Mouse (Mus musculus): ENCODE results near the gene Myf5. TPM values are rescaled to one million over a fixed set of nuclear protein-coding genes. Genes with fewer than 3 reads are reported as not detected.

Gene Myf5
- total and polyA plus RNA-seq, 3 experiments: not detected

- Histone ChIP-seq H3K36me3 (replicated peaks in 1 of 2; ENCODE audit: control insufficient read depth in 1 of 2, insufficient read depth in 1 of 2, low read length in 1 of 2) (no peaks in the 10 kb centered on the region), H3K9me3 (replicated peaks; ENCODE audit: low read length) (peaks cover 36% of the 10 kb centered on the region)
- dilution Hi-C loops (cut with MboI; ENCODE audit: extremely low pct_ligation_motif_present, extremely low pct_unique_long_range_greater_than_20kb, low sequenced_read_pairs): no loop called here
Observed at GRCm38 (mm10) chr10:107496402-107496801, 10.5 kb upstream of the Myf5 start.

GRCm38 (mm10) chr10:107494568-107494967 lies 8.6 kb upstream of the Myf5 start, which contains the start of gene Myf6:
Gene Myf6, minus strand, starts transcription at chr10:107494737.
- no peaks in the 10 kb centered on the region for H3K79me2 ChIP-seq (replicated peaks; ENCODE audit: control insufficient read depth, extremely low read depth, insufficient read depth, poor library complexity, severe bottlenecking)
- no peak within 1 kb of the TSS for H3K4me3 ChIP-seq (replicated peaks in 1 of 3; ENCODE audit: low read depth in 2 of 3, low read length in 2 of 3, poor library complexity in 1 of 3)
- no peak within 1 kb of the TSS for H3K9ac ChIP-seq (ENCODE audit: insufficient read depth, low read depth)
- no peaks in the 10 kb centered on the region for H3K4me1 ChIP-seq (ENCODE audit: control insufficient read depth in 1 of 2, insufficient read depth in 2 of 2)
- H3K9me3 ChIP-seq (replicated peaks; ENCODE audit: low read length): peaks cover 33% of the 10 kb centered on the region
- no peaks in the 10 kb centered on the region for H3K36me3 ChIP-seq (replicated peaks in 1 of 2; ENCODE audit: control insufficient read depth in 1 of 2, insufficient read depth in 1 of 2, low read length in 1 of 2)
- dilution Hi-C loops (cut with MboI; ENCODE audit: extremely low pct_ligation_motif_present, extremely low pct_unique_long_range_greater_than_20kb, low sequenced_read_pairs): no loop called here
- DNase-seq (ENCODE audit: extremely low read depth): no peak
- TF ChIP-seq CHD1 (IDR thresholded peaks at IDR 0.05; ENCODE audit: low read depth, low read length) (no peak), POLR2AphosphoS2 (IDR thresholded peaks at IDR 0.05; ENCODE audit: low read depth, low read length) (no peak), SIN3A (IDR thresholded peaks at IDR 0.05; ENCODE audit: low read length) (no peak), TBP (conservative IDR thresholded peaks at IDR 0.05; ENCODE audit: low read depth, low read length) (no peak), GABPA (IDR thresholded peaks at IDR 0.05; ENCODE audit: insufficient replicate concordance, low read depth, low read length) (no peak), ZNF384 (IDR thresholded peaks at IDR 0.05; ENCODE audit: low read depth, low read length) (no peak), POLR2A (IDR thresholded peaks at IDR 0.05; ENCODE audit: low read depth, low read length) (no peak), CHD2 (IDR thresholded peaks at IDR 0.05; ENCODE audit: low read length) (no peak), JUND (conservative IDR thresholded peaks at IDR 0.05; ENCODE audit: low read depth, low read length) (no peak), ETS1 (conservative IDR thresholded peaks at IDR 0.05; ENCODE audit: low read depth, low read length) (no peak), TCF12 (IDR thresholded peaks at IDR 0.05; ENCODE audit: low read depth, low read length) (no peak)
- in situ Hi-C loops (cut with MboI; ENCODE audit: low pct_ligation_motif_present, low pct_unique_long_range_greater_than_20kb, low sequenced_read_pairs): no loop called here
- no peak within 1 kb of the TSS for H3K27ac ChIP-seq (ENCODE audit: insufficient read depth, low read depth)
- H3K4me2 ChIP-seq (ENCODE audit: insufficient read depth, low read depth, poor library complexity, severe bottlenecking): no peak within 1 kb of the TSS
- no peaks in the 10 kb centered on the region for H3K27me3 ChIP-seq (replicated peaks)

More at GRCm38 (mm10) chr10:107496402-107496801, 10.5 kb upstream of the Myf5 start:
- Histone ChIP-seq H3K4me1 (ENCODE audit: control insufficient read depth in 1 of 2, insufficient read depth in 2 of 2) (no peaks in the 10 kb centered on the region), H3K9ac (ENCODE audit: insufficient read depth, low read depth) (no peak overlapping the region), H3K4me2 (ENCODE audit: insufficient read depth, low read depth, poor library complexity, severe bottlenecking) (no peak overlapping the region), H3K4me3 (replicated peaks in 1 of 3; ENCODE audit: low read depth in 2 of 3, low read length in 2 of 3, poor library complexity in 1 of 3) (no peak overlapping the region), H3K27me3 (replicated peaks) (no peaks in the 10 kb centered on the region), H3K79me2 (replicated peaks; ENCODE audit: control insufficient read depth, extremely low read depth, insufficient read depth, poor library complexity, severe bottlenecking) (no peaks in the 10 kb centered on the region), H3K27ac (ENCODE audit: insufficient read depth, low read depth) (no peak overlapping the region)
- TF ChIP-seq RAD21 (IDR thresholded peaks at IDR 0.05; ENCODE audit: low read depth, low read length) (no peak), EP300 (IDR thresholded peaks at IDR 0.05; ENCODE audit: low read length) (no peak), TCF12 (IDR thresholded peaks at IDR 0.05; ENCODE audit: low read depth, low read length) (no peak)
- no peak for DNase-seq (ENCODE audit: extremely low read depth)
- in situ Hi-C loops (cut with MboI; ENCODE audit: low pct_ligation_motif_present, low pct_unique_long_range_greater_than_20kb, low sequenced_read_pairs): no loop called here

Data from CH12.LX (cell line).